Mouse (Mus musculus) intestine, embryonic 14.5 days (tissue): ENCODE results near the gene Poldip2. TPM values are rescaled to one million over a fixed set of nuclear protein-coding genes. Genes with fewer than 3 reads are reported as not detected.

ENCODE experiments used
- ATAC-seq: fragments of 200-750 bp; cut with Nextera tagmentation; replicated peaks from 2 replicates; pipeline ENCODE4 v1.8.0; 2017; ENCODE audit warnings: low read depth, moderate number of reproducible peaks, moderate TSS enrichment, moderate library complexity; ENCODE audit not compliant: low FRiP score, low TSS enrichment
- DNase-seq: peaks from one replicate; pipeline ENCODE4 v3.0.0-alpha.2; 2018; ENCODE audit warnings: low spot score
- H3K27ac ChIP-seq: fragments of 300-500 bp; sonication (generic); 2 replicates; pipeline ENCODE4 v1.5.1; 2014; ENCODE audit warnings: low read depth, mild to moderate bottlenecking, control low read depth
- H3K27me3 ChIP-seq: fragments of 300-500 bp; sonication (generic); replicated peaks from 2 replicates; pipeline ENCODE4 v1.6.1; 2014; ENCODE audit warnings: low read length, control low read depth; ENCODE audit not compliant: control insufficient read depth, insufficient read depth
- H3K36me3 ChIP-seq: fragments of 300-500 bp; sonication (generic); 2 replicates; pipeline ENCODE4 v1.6.1; 2014; ENCODE audit warnings: low read length, control low read depth; ENCODE audit not compliant: control insufficient read depth, insufficient read depth
- H3K4me1 ChIP-seq: fragments of 300-500 bp; sonication (generic); replicated peaks from 2 replicates; pipeline ENCODE4 v1.6.1; 2014; ENCODE audit warnings: low read length, control low read depth, mixed read lengths; ENCODE audit not compliant: control insufficient read depth, insufficient read depth
- H3K4me2 ChIP-seq: fragments of 300-500 bp; sonication (generic); 2 replicates; pipeline ENCODE4 v1.6.1; 2014; ENCODE audit warnings: low read length
- H3K4me3 ChIP-seq: fragments of 300-500 bp; sonication (generic); 2 replicates; pipeline ENCODE4 v1.5.1; 2014; ENCODE audit warnings: low read depth, low read length, control low read depth, mixed read lengths
- H3K9ac ChIP-seq: fragments of 300-500 bp; sonication (generic); 2 replicates; pipeline ENCODE4 v1.6.1; 2014; ENCODE audit warnings: mild to moderate bottlenecking, low read length
- H3K9me3 ChIP-seq: fragments of 300-500 bp; sonication (generic); 2 replicates; pipeline ENCODE4 v1.6.1; 2016; ENCODE audit warnings: low read length, control low read depth; ENCODE audit not compliant: control insufficient read depth
- WGBS: fragments of 180-500 bp; shearing (Covaris S2); extraction: QIAGEN DNeasy Blood & Tissue Kit; methylation state at CpG from one replicate; pipeline ENCODE4 v1.1.7; 2014; 5-methylcytosine and 5-hydroxymethylcytosine counted together
- polyA plus RNA-seq: library from polyadenylated mRNA; unstranded; fragments of >200 nt; fragmentation: Nextera tagmentation; extraction: Ambion mirVana; gene quantifications from 2 replicates; pipeline ENCODE4 v1.2.1, GENCODE M21; 2014

Poldip2 gene
- polyA plus RNA-seq, 1 experiment from 2014 or later = 146 TPM

- H3K27me3 ChIP-seq = no peaks in the 10 kb centered on the region
- H3K4me3 ChIP-seq = no peak overlapping the region
- H3K27ac ChIP-seq = no peak overlapping the region
- H3K9me3 ChIP-seq = no peaks in the 10 kb centered on the region
- no peak for ATAC-seq
- no peak overlapping the region for H3K9ac ChIP-seq
- no peak for DNase-seq
- H3K4me1 ChIP-seq = peaks cover 10% of the 10 kb centered on the region
- peaks cover 43% of the 10 kb centered on the region for H3K36me3 ChIP-seq
- no peak overlapping the region for H3K4me2 ChIP-seq
- WGBS = 96% methylated on average over 7 of the region's 7 CpGs
These were observed 32.6 kb downstream of the Poldip2 start for GRCm38 (mm10) chr11:78544449-78545111.

- Histone ChIP-seq H3K4me1 (peaks cover 14% of the 10 kb centered on the region), H3K27ac (no peak overlapping the region), H3K4me3 (no peak overlapping the region), H3K9ac (no peak overlapping the region), H3K4me2 (no peak overlapping the region), H3K27me3 (no peaks in the 10 kb centered on the region), H3K36me3 (peaks cover 37% of the 10 kb centered on the region), H3K9me3 (no peaks in the 10 kb centered on the region)
- 53% methylated on average over 8 of the region's 8 CpGs for WGBS
- DNase-seq (no peak), ATAC-seq (no peak)
These were observed 33.2 kb downstream of the Poldip2 start for GRCm38 (mm10) chr11:78545181-78545580.

- H3K9ac ChIP-seq = no peak overlapping the region
- H3K9me3 ChIP-seq = no peaks in the 10 kb centered on the region
- ATAC-seq (no peak), DNase-seq (no peak)
- H3K4me1 ChIP-seq = peaks cover 18% of the 10 kb centered on the region
- no peaks in the 10 kb centered on the region for H3K27me3 ChIP-seq
- H3K27ac ChIP-seq = no peak overlapping the region
- WGBS = 64% methylated on average over 2 of the region's 2 CpGs
- no peak overlapping the region for H3K4me2 ChIP-seq
- peaks cover 12% of the 10 kb centered on the region for H3K36me3 ChIP-seq
- no peak overlapping the region for H3K4me3 ChIP-seq
These were observed 35.9 kb downstream of the Poldip2 start for GRCm38 (mm10) chr11:78547718-78548460.

GRCm38 (mm10) chr11:78549491-78549987 is 37.5 kb downstream of the Poldip2 start:
- Histone ChIP-seq H3K27ac (no peak overlapping the region; the same call in 1 of the 2 replicates), H3K27me3 (no peaks in the 10 kb centered on the region), H3K4me3 (peak overlapping the region; percentile 70), H3K36me3 (no peaks in the 10 kb centered on the region), H3K9me3 (no peaks in the 10 kb centered on the region), H3K4me2 (peak overlapping the region; percentile 84), H3K9ac (peak overlapping the region; percentile 67), H3K4me1 (peaks cover 18% of the 10 kb centered on the region)
- no peak for DNase-seq
- no peak for ATAC-seq
- WGBS = 3% methylated on average over 5 of the region's 5 CpGs

GRCm38 (mm10) chr11:78550168-78551058 is 38.4 kb downstream of the Poldip2 start, which contains the start of gene Tmem97:
Tmem97 (minus strand) TSS chr11:78550777.
- Histone ChIP-seq H3K27me3 (no peaks in the 10 kb centered on the region), H3K4me3 (peak within 1 kb of the TSS; percentile 70), H3K36me3 (no peaks in the 10 kb centered on the region), H3K27ac (peak within 1 kb of the TSS; percentile 77), H3K9ac (peak within 1 kb of the TSS; percentile 67), H3K4me1 (peaks cover 18% of the 10 kb centered on the region), H3K4me2 (peak within 1 kb of the TSS; percentile 84), H3K9me3 (no peaks in the 10 kb centered on the region)
- DNase-seq = peak; percentile 94
- under 1% methylated on average over 60 of the region's 60 CpGs for WGBS
- peak; percentile 100 for ATAC-seq

- peaks cover 18% of the 10 kb centered on the region for H3K4me1 ChIP-seq
- peak overlapping the region; percentile 59 for H3K9ac ChIP-seq
- peak overlapping the region; percentile 77 for H3K27ac ChIP-seq
- H3K36me3 ChIP-seq = no peaks in the 10 kb centered on the region
- H3K4me2 ChIP-seq = peak overlapping the region; percentile 84
- H3K27me3 ChIP-seq = no peaks in the 10 kb centered on the region
- H3K4me3 ChIP-seq = peak overlapping the region; percentile 70
- ATAC-seq (peak; percentile 37), DNase-seq (no peak)
- 32% methylated on average over 6 of the region's 6 CpGs for WGBS
- H3K9me3 ChIP-seq = no peaks in the 10 kb centered on the region
These were observed 39.0 kb downstream of the Poldip2 start for GRCm38 (mm10) chr11:78551059-78551398.

GRCm38 (mm10) chr11:78555623-78556022 is 43.6 kb downstream of the Poldip2 start:
- ATAC-seq (no peak), DNase-seq (no peak)
- Histone ChIP-seq H3K27ac (peak overlapping the region; percentile 24; the same call in 1 of the 2 replicates), H3K9ac (no peak overlapping the region), H3K27me3 (no peaks in the 10 kb centered on the region), H3K36me3 (no peaks in the 10 kb centered on the region), H3K4me2 (no peak overlapping the region), H3K9me3 (no peaks in the 10 kb centered on the region), H3K4me1 (peaks cover 5% of the 10 kb centered on the region; the same call in 1 of the 2 replicates), H3K4me3 (no peak overlapping the region)
- WGBS = 74% methylated on average over 3 of the region's 3 CpGs

GRCm38 (mm10) chr11:78556070-78556469 is 44.1 kb downstream of the Poldip2 start:
- no peaks in the 10 kb centered on the region for H3K36me3 ChIP-seq
- H3K4me1 ChIP-seq = peaks cover 2% of the 10 kb centered on the region; the same call in 1 of the 2 replicates
- no peaks in the 10 kb centered on the region for H3K9me3 ChIP-seq
- DNase-seq = no peak
- no peak overlapping the region for H3K4me3 ChIP-seq
- H3K27ac ChIP-seq = no peak overlapping the region
- no peak for ATAC-seq
- 75% methylated on average over 4 of the region's 4 CpGs for WGBS
- H3K9ac ChIP-seq = no peak overlapping the region
- no peaks in the 10 kb centered on the region for H3K27me3 ChIP-seq
- no peak overlapping the region for H3K4me2 ChIP-seq
